31 mouse cellular contexts compared by ENCODE assay signal in the genomic region with DNA sequence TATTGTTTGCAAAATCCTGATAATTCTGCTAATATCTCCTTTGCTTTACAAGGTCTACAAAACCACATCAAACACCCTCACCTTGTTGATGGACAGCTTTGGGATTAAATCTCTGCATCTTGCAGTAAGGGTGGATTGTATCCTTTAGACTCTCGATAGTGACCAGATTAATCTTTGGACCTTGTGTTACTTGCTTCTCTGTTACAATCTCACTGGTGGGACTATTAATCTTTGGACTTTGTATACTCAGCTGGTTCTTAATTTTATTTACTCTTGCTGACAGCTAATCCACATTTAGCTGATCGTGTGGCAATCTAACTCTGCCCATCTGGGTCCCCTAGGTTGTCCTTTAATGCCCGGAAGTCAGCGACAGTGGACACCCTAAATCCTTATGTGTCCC. TPM values are rescaled to one million over a fixed set of nuclear protein-coding genes. Genes with fewer than 3 reads are reported as not detected.
DNase-seq lines count a peak whose midpoint lies in the region; ATAC-seq and TF ChIP-seq lines count a peak whose summit lies in the region.
"Had no signal": no experiment of that assay in that cellular context is flagged by ENCODE, and none has a peak within 500 bp of the region (broad histone marks: within the 10 kb centered on the region; RNA-seq: fewer than 3 reads in every experiment).

No protein-coding gene starts in this region.

- TF ChIP-seq POLR2A in small intestine, adult 2 months (IDR thresholded peaks at IDR 0.05; ENCODE audit: low read depth, low read length): no peak

- DNase-seq in kidney, adult 9 months: peak; percentile 87
- no peak for DNase-seq in kidney, adult 18-20 months
- peak; percentile 22 for DNase-seq in kidney, postnatal 0 days (ENCODE audit: low spot score)
- no peak for DNase-seq in kidney, postnatal 4 days
- no peak for DNase-seq in stomach, postnatal 0 days (ENCODE audit: low spot score)
- DNase-seq in MN1 (ENCODE audit: low spot score): no peak
- DNase-seq: adrenal gland, adult 2 months; adrenal gland, postnatal 14 days; B cell, adult 2 months; cerebellum, adult 11 months; cerebellum, adult 2 months; cerebellum, adult 9-11 months; cerebellum, postnatal 25 days; embryo, embryonic 11 days; gastrocnemius, postnatal 25 days; heart, adult 18-20 months; heart, postnatal 10 days; heart, postnatal 36 days had no signal

- no peak for TF ChIP-seq CTCF in kidney, postnatal 0 days (IDR thresholded peaks at IDR 0.05; ENCODE audit: low read depth)
- no peak for TF ChIP-seq CTCF in stomach, postnatal 0 days (IDR thresholded peaks at IDR 0.05; ENCODE audit: low read depth)
- no peak for TF ChIP-seq CTCF in small intestine, adult 2 months (IDR thresholded peaks at IDR 0.05; ENCODE audit: extremely low read depth, insufficient read length, insufficient replicate concordance, low read depth, low read length)

- 0 out of 2 replicates have a peak overlapping the region, but pooled peaks have one; percentile 71 for H3K27ac ChIP-seq in kidney, postnatal 0 days
- 0 out of 2 replicates have a peak overlapping the region, but pooled peaks have one; percentile 9 for H3K27ac ChIP-seq in stomach, embryonic 15.5 days
- H3K27ac ChIP-seq in stomach, postnatal 0 days (replicated peaks): no peak overlapping the region
- H3K27ac ChIP-seq in small intestine, adult 2 months (ENCODE audit: insufficient read depth, low read depth, low read length): peak overlapping the region; percentile 91
- H3K27ac ChIP-seq: embryonic facial prominence, embryonic 10.5 days; embryonic facial prominence, embryonic 13.5 days; forebrain, embryonic 12.5 days; forebrain, embryonic 15.5 days; heart, embryonic 15.5 days; hindbrain, embryonic 10.5 days; hindbrain, embryonic 13.5 days had no signal

- H3K9me3 ChIP-seq in kidney, postnatal 0 days (replicated peaks; ENCODE audit: low read length): no peaks in the 10 kb centered on the region
- H3K9me3 ChIP-seq in stomach, embryonic 15.5 days: no peaks in the 10 kb centered on the region
- no peaks in the 10 kb centered on the region for H3K9me3 ChIP-seq in stomach, postnatal 0 days (ENCODE audit: control insufficient read depth, low read length)
- H3K9me3 ChIP-seq: embryonic facial prominence, embryonic 10.5 days; embryonic facial prominence, embryonic 13.5 days; forebrain, embryonic 12.5 days; forebrain, embryonic 15.5 days; G1E; heart, embryonic 12.5 days; heart, embryonic 15.5 days; hindbrain, embryonic 10.5 days; hindbrain, embryonic 13.5 days had no signal

- peak; percentile 66; the same call in 1 of the 2 replicates for ATAC-seq in kidney, postnatal 0 days (replicated peaks; ENCODE audit: low FRiP score, low read depth)
- no peak for ATAC-seq in stomach, embryonic 15.5 days (ENCODE audit: insufficient read depth, low FRiP score, low read depth)
- no peak for ATAC-seq in stomach, postnatal 0 days (ENCODE audit: low FRiP score, low TSS enrichment)
- ATAC-seq: forebrain, embryonic 15.5 days had no signal

- TF ChIP-seq EP300 in stomach, postnatal 0 days (optimal IDR thresholded peaks at IDR 0.05): no peak

- no peaks in the 10 kb centered on the region for H3K27me3 ChIP-seq in kidney, postnatal 0 days (ENCODE audit: insufficient read depth, low read length)
- no peaks in the 10 kb centered on the region for H3K27me3 ChIP-seq in stomach, embryonic 15.5 days (replicated peaks)
- H3K27me3 ChIP-seq in stomach, postnatal 0 days (ENCODE audit: control insufficient read depth, insufficient read depth, low read length): no peaks in the 10 kb centered on the region
- no peaks in the 10 kb centered on the region for H3K27me3 ChIP-seq in small intestine, adult 2 months (ENCODE audit: control insufficient read depth, insufficient read depth, low read length)
- H3K27me3 ChIP-seq: CH12.LX; embryonic facial prominence, embryonic 13.5 days; forebrain, embryonic 12.5 days; forebrain, embryonic 15.5 days; heart, embryonic 12.5 days; heart, embryonic 15.5 days; hindbrain, embryonic 13.5 days had no signal

- WGBS in kidney, postnatal 0 days: 56% methylated on average over 4 of the region's 4 CpGs
- WGBS in stomach, embryonic 15.5 days: 60% methylated on average over 4 of the region's 4 CpGs
- WGBS in stomach, postnatal 0 days: 59% methylated on average over 4 of the region's 4 CpGs
- 24% methylated on average over 4 of the region's 4 CpGs for WGBS in small intestine, adult 2 months

- H3K4me1 ChIP-seq in kidney, postnatal 0 days (replicated peaks; ENCODE audit: insufficient read depth, low read length): no peaks in the 10 kb centered on the region
- no peaks in the 10 kb centered on the region for H3K4me1 ChIP-seq in stomach, embryonic 15.5 days
- peaks cover 5% of the 10 kb centered on the region; the same call in 1 of the 2 replicates for H3K4me1 ChIP-seq in stomach, postnatal 0 days (replicated peaks; ENCODE audit: control insufficient read depth, insufficient read depth)
- peaks cover 26% of the 10 kb centered on the region for H3K4me1 ChIP-seq in small intestine, adult 2 months (ENCODE audit: control insufficient read depth, insufficient read depth, insufficient read length, low read length)
- H3K4me1 ChIP-seq: forebrain, embryonic 15.5 days; hindbrain, embryonic 13.5 days had no signal

- H3K4me3 ChIP-seq in kidney, postnatal 0 days (replicated peaks; ENCODE audit: low read depth, low read length): no peak overlapping the region
- no peak overlapping the region for H3K4me3 ChIP-seq in stomach, embryonic 15.5 days (replicated peaks)
- H3K4me3 ChIP-seq in stomach, postnatal 0 days (ENCODE audit: low read depth, low read length): no peak overlapping the region
- no peak overlapping the region for H3K4me3 ChIP-seq in small intestine, adult 2 months (ENCODE audit: low read depth, low read length)
- H3K4me3 ChIP-seq: embryonic facial prominence, embryonic 10.5 days; embryonic facial prominence, embryonic 13.5 days; erythroblast, embryonic 14.5 days; forebrain, embryonic 12.5 days; forebrain, embryonic 15.5 days; heart, embryonic 12.5 days; heart, embryonic 15.5 days; hindbrain, embryonic 10.5 days; hindbrain, embryonic 13.5 days had no signal

- no peak overlapping the region for H3K9ac ChIP-seq in kidney, postnatal 0 days (ENCODE audit: low read depth, low read length)
- H3K9ac ChIP-seq in stomach, embryonic 15.5 days: no peak overlapping the region
- no peak overlapping the region for H3K9ac ChIP-seq in stomach, postnatal 0 days (ENCODE audit: low read length)
- H3K9ac ChIP-seq: embryonic facial prominence, embryonic 13.5 days; forebrain, embryonic 12.5 days; forebrain, embryonic 15.5 days; heart, embryonic 12.5 days; heart, embryonic 15.5 days; hindbrain, embryonic 13.5 days had no signal

- no peaks in the 10 kb centered on the region for H3K36me3 ChIP-seq in kidney, postnatal 0 days (ENCODE audit: insufficient read depth, low read length)
- no peaks in the 10 kb centered on the region for H3K36me3 ChIP-seq in stomach, embryonic 15.5 days
- H3K36me3 ChIP-seq in stomach, postnatal 0 days (ENCODE audit: control insufficient read depth, insufficient read depth, low read length): no peaks in the 10 kb centered on the region
- no peaks in the 10 kb centered on the region for H3K36me3 ChIP-seq in small intestine, adult 2 months (ENCODE audit: control insufficient read depth, insufficient read depth, low read length)
- H3K36me3 ChIP-seq: embryonic facial prominence, embryonic 10.5 days; embryonic facial prominence, embryonic 13.5 days; forebrain, embryonic 12.5 days; forebrain, embryonic 15.5 days; G1E; heart, embryonic 12.5 days; heart, embryonic 15.5 days; hindbrain, embryonic 10.5 days; hindbrain, embryonic 13.5 days had no signal

- H3K4me2 ChIP-seq in kidney, postnatal 0 days (ENCODE audit: low read length): no peak overlapping the region
- no peak overlapping the region for H3K4me2 ChIP-seq in stomach, embryonic 15.5 days
- no peak overlapping the region for H3K4me2 ChIP-seq in stomach, postnatal 0 days (replicated peaks; ENCODE audit: low read depth)
- H3K4me2 ChIP-seq: embryonic facial prominence, embryonic 13.5 days; forebrain, embryonic 12.5 days; forebrain, embryonic 15.5 days; heart, embryonic 12.5 days; heart, embryonic 15.5 days; hindbrain, embryonic 13.5 days had no signal

RNA-seq across cellular contexts. Expression of gene Cyb5b, which starts 7.9 kb away (rescaled TPM):
- 116 and 126 TPM in 2 replicates for polyA plus RNA-seq in kidney, postnatal 0 days (2015; fragmentation: Nextera tagmentation; extraction: Ambion mirVana)
- 92.0 and 108 TPM in 2 replicates for polyA plus RNA-seq in stomach, embryonic 15.5 days (2015; fragmentation: Nextera tagmentation; extraction: Ambion mirVana)
- 52.6 and 52.9 TPM in 2 replicates for polyA plus RNA-seq in stomach, postnatal 0 days (2015; fragmentation: Nextera tagmentation; extraction: Ambion mirVana)
- polyA plus RNA-seq in small intestine, adult 2 months (2012; rRNA removed): 86.2 and 157 TPM in 2 replicates

RNA-seq across cellular contexts. Expression of gene Terf2, which starts 46.2 kb away (rescaled TPM):
- polyA plus RNA-seq in kidney, postnatal 0 days (2015; fragmentation: Nextera tagmentation; extraction: Ambion mirVana): 17.4 and 18.2 TPM in 2 replicates
- polyA plus RNA-seq in stomach, embryonic 15.5 days (2015; fragmentation: Nextera tagmentation; extraction: Ambion mirVana): 16.1 and 16.7 TPM in 2 replicates
- 12.1 and 12.7 TPM in 2 replicates for polyA plus RNA-seq in stomach, postnatal 0 days (2015; fragmentation: Nextera tagmentation; extraction: Ambion mirVana)
- polyA plus RNA-seq in small intestine, adult 2 months (2012; rRNA removed): 2.5 and 4.5 TPM in 2 replicates

Comparison
In these comparisons a context has a peak if more than half of its experiments do, and no peak if none do; other contexts are left out.
1. DNase-seq: peak in kidney, adult 9 months (single experiment) and kidney, postnatal 0 days (single experiment); none in kidney, adult 18-20 months (single experiment), kidney, postnatal 4 days (0 of 2), stomach, postnatal 0 days (single experiment) and MN1 (single experiment).